Mouse (Mus musculus) G1E (cell line): ENCODE data around the gene Tmem138. TPM values are rescaled to one million over a fixed set of nuclear protein-coding genes. Genes with fewer than 3 reads are reported as not detected.

Experiments used
- ATAC-seq: 2 replicates; pipeline ENCODE4 v1.8.0; 2016; ENCODE audit warnings: mild to moderate bottlenecking; ENCODE audit not compliant: insufficient number of reproducible peaks, poor library complexity, low FRiP score, severe bottlenecking; ENCODE audit errors: extremely low read depth
- DNase-seq: peaks from one replicate; pipeline ENCODE4 v3.0.0; 2012; ENCODE audit warnings: low spot score
- H3K27me3 ChIP-seq: 2 replicates; pipeline ENCODE4 v1.6.1; 2012; ENCODE audit warnings: mild to moderate bottlenecking, low read length, inconsistent platforms; ENCODE audit not compliant: insufficient read depth
- H3K36me3 ChIP-seq: replicated peaks from 2 replicates; pipeline ENCODE3; 2012; ENCODE audit warnings: mild to moderate bottlenecking, inconsistent platforms
- H3K4me1 ChIP-seq: 2 replicates; pipeline ENCODE4 v1.6.1; 2012; ENCODE audit warnings: low read depth, low read length, inconsistent platforms, mixed read lengths; ENCODE audit not compliant: insufficient read depth
- H3K4me3 ChIP-seq: 2 replicates; pipeline ENCODE4 v1.5.1; 2012; ENCODE audit warnings: low read depth, mild to moderate bottlenecking, inconsistent platforms, low read length, moderate library complexity, mixed read lengths
- H3K9me3 ChIP-seq: replicated peaks from 2 replicates; pipeline ENCODE4 v1.6.1; 2012; ENCODE audit warnings: inconsistent platforms
- CTCF ChIP-seq: IDR thresholded peaks from 2 replicates; pipeline ENCODE4 v1.5.1; 2012; ENCODE audit warnings: low read depth, low read length, inconsistent platforms, mixed read lengths
- GATA1 ChIP-seq: IDR thresholded peaks from 2 replicates; pipeline ENCODE4 v1.6.1; 2012; ENCODE audit warnings: borderline replicate concordance, low read length, inconsistent platforms, mixed read lengths
- GATA2 ChIP-seq: IDR thresholded peaks from 2 replicates; pipeline ENCODE4 v1.6.1; 2012; ENCODE audit warnings: low read depth, low read length, inconsistent platforms, borderline replicate concordance
- POLR2AphosphoS5 ChIP-seq: IDR thresholded peaks from 2 replicates; pipeline ENCODE4 v1.6.1; 2012; ENCODE audit warnings: low read depth, low read length, inconsistent platforms; ENCODE audit not compliant: insufficient replicate concordance
- TAL1 ChIP-seq: conservative IDR thresholded peaks from 2 replicates; pipeline ENCODE4 v1.6.1; 2012; ENCODE audit warnings: low read depth, low read length, inconsistent platforms, mixed read lengths
- polyA plus RNA-seq: library from polyadenylated mRNA; stranded (reverse); fragments of >175 nt; gene quantifications from 2 replicates; pipeline ENCODE4 v1.2.3, GENCODE M21; 2012
- total RNA-seq, 2 experiments: library from RNA; stranded (forward) in 1 of 2; stranded (reverse) in 1 of 2; fragments of 200-1000 nt in 1 of 2; fragments of >200 nt in 1 of 2; fragmentation: Nextera tagmentation in 1 of 2; gene quantifications; 2 replicates each; pipeline ENCODE4 v1.2.3; 2014 to 2017

Gene Tmem138
- total and polyA plus RNA-seq, 3 experiments, result 5.0 to 50.1 (median 9.7) TPM

DNA sequence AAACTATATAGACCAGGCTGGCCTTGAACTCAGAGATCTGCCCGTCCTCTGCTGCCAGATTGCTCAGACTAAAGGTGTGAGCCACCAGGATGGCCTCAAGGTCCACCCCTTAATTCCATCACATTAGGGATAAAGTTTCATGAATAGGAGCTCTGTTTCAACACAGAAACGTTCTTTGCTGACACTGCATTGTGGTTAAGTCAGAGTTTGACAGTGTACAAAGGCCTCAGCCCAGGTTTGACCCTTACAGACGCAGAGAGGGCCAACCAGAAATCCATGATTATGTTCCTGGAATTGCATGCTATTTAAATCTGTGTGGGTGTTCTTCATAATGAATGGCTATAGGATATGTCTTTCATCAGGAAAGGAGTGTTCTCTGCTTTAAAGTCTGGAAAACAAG, 13.1 kb upstream of the Tmem138 start:
- DNase-seq, result no peak
- ATAC-seq, result no peak
- TF ChIP-seq GATA1 (no peak), TAL1 (no peak), CTCF (no peak), GATA2 (no peak)
- Histone ChIP-seq H3K36me3 (peaks cover 87% of the 10 kb centered on the region), H3K4me3 (no peak overlapping the region), H3K9me3 (no peaks in the 10 kb centered on the region), H3K27me3 (no peaks in the 10 kb centered on the region), H3K4me1 (peaks cover 8% of the 10 kb centered on the region; the same call in 1 of the 2 replicates)

DNA sequence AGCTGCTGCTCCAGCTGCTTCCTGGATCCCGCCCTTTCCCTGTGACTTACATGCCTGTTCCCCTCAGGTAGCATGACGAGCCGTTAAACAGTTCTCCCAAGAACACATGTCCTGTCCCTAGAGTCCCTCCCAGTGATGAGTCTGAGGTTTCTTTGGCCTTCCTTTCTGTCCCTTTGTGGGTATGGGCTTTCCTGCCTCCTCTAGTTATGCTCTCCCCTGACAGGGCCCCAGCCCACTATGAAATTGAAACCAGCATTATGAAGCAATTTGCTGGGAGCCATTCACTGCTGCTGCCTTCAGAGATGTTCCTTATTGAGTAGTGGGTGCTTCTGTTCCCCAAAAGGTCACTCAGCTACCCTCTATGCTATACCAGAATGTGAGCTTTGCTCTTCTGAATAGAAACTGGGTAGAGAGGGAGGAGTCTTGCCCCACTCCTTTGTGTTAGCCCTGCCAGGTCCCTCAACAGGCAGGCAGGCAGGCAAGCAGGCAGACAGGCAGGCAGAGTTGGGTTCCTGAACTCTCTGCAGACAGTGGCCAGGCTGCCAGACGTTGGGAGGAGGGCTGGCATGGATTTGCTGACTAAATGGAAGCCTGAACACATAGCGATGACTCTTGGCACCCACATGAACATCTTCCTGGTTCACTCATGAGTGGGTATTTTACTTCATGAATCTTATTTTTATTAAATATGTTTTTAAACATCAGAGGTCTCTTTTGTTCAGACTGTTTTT, 12.1 kb upstream of the Tmem138 start:
- no peaks in the 10 kb centered on the region for H3K9me3 ChIP-seq
- TF ChIP-seq CTCF (no peak), POLR2AphosphoS5 (no peak), GATA1 (no peak), GATA2 (no peak), TAL1 (no peak)
- H3K4me1 ChIP-seq, result peaks cover 8% of the 10 kb centered on the region; the same call in 1 of the 2 replicates
- no peak overlapping the region for H3K4me3 ChIP-seq
- no peaks in the 10 kb centered on the region for H3K27me3 ChIP-seq
- peaks cover 85% of the 10 kb centered on the region for H3K36me3 ChIP-seq
- ATAC-seq (no peak), DNase-seq (no peak)

DNA sequence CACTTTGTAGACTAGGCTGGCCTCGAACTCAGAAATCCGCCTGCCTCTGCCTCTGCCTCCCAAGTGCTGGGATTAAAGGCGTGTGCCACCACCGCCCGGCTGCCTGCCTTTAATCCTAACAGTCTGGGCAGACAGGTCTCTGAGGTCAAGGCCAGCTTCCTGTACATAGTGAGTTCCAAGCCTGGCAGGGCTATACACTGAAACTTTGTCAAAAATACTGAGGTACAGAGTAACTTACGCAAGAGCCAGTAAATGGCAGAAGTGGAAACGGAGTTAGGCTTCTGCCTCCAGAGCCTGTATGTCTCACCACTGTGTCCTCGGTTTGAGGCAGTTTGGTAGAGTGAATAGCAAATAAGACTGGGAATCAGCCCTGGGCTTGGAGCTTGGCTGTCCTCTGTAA, 10.1 kb upstream of the Tmem138 start:
- ATAC-seq (no peak), DNase-seq (no peak)
- Histone ChIP-seq H3K4me1 (peaks cover 8% of the 10 kb centered on the region; the same call in 1 of the 2 replicates), H3K9me3 (no peaks in the 10 kb centered on the region), H3K27me3 (no peaks in the 10 kb centered on the region), H3K36me3 (peaks cover 80% of the 10 kb centered on the region), H3K4me3 (no peak overlapping the region)
- no peak for TF ChIP-seq TAL1
- TF ChIP-seq POLR2AphosphoS5, result no peak
- no peak for TF ChIP-seq GATA1
- no peak for TF ChIP-seq CTCF
- TF ChIP-seq GATA2, result no peak

DNA sequence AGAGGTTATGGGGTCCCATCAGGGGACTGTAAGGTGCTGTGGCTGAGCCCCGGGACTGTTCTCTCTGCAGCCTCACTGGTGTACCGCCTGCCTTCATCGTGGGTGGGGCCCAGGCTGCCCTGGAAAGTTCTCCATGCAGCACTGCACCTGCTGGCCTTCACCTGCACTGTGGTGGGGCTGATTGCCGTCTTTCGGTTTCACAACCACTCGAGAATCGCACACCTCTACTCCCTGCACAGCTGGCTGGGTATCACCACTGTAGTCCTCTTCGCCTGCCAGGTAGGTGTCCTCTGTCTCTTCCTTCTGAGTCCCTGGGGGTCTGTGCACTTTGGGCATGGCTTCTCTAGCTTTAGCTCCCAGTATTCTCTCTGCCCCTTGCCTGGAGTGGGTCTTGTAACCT, 8.0 kb upstream of the Tmem138 start:
- H3K27me3 ChIP-seq, result no peaks in the 10 kb centered on the region
- H3K4me3 ChIP-seq, result no peak overlapping the region
- ATAC-seq (no peak), DNase-seq (no peak)
- peaks cover 20% of the 10 kb centered on the region for H3K4me1 ChIP-seq
- no peak for TF ChIP-seq CTCF
- TF ChIP-seq POLR2AphosphoS5, result no peak
- no peak for TF ChIP-seq TAL1
- TF ChIP-seq GATA2, result no peak
- H3K36me3 ChIP-seq, result peaks cover 79% of the 10 kb centered on the region
- no peaks in the 10 kb centered on the region for H3K9me3 ChIP-seq

DNA sequence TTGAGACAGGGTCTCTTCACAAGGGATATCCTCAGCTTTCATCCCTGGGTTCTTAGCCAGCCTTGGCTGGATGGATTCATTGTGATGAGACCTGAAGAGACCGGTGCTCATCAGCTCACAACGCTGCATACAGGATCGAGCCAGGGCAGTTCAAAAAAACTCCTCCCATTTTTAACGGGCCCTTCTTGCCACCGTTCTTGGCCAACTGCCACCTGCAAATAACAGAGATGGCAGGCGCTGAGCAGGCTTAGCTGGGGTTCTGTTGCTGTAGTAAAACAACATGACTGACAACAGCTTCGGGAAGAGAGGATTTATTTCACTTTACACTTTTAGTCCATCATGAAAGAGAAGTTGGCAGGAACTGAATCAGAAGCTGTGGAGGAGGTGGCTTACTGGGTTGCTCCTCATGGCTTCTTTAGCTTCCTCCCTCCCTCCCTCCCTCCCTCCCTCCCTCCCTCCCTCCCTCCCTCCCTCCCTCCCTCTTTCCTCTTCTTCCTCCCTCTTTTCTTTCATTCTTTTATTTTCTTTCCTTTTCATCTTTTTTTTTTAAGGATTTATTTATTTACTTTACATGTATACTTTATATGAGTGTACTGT, 6.5 kb upstream of the Tmem138 start:
- peaks cover 77% of the 10 kb centered on the region for H3K36me3 ChIP-seq
- H3K4me1 ChIP-seq, result peaks cover 21% of the 10 kb centered on the region
- no peaks in the 10 kb centered on the region for H3K9me3 ChIP-seq
- no peak overlapping the region for H3K4me3 ChIP-seq
- no peak for TF ChIP-seq CTCF
- no peak for TF ChIP-seq TAL1
- no peak for TF ChIP-seq POLR2AphosphoS5
- TF ChIP-seq GATA2, result no peak
- no peak for TF ChIP-seq GATA1
- DNase-seq (no peak), ATAC-seq (no peak)
- no peaks in the 10 kb centered on the region for H3K27me3 ChIP-seq

DNA sequence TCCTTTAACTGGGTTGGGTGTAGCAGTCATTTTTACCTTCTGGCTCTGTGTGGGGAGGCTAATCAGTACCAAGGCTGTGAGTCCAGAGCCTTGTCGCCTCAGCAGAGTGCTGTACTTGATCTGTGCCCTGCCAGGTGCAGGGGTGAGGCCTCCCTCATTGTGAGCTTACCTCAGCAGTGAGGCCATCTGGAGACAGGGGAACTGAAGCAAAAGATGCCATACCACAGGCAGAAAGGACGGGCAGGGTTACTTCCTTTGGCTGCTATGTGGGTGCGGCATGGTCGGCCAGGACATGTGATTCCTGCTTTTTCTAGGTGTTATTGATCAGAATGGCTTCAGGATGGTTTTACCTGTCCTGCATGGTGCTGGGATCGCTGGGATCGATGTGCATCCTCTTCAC, 4.8 kb upstream of the Tmem138 start:
- H3K9me3 ChIP-seq, result no peaks in the 10 kb centered on the region
- no peak overlapping the region; the same call in 1 of the 2 replicates for H3K4me3 ChIP-seq
- H3K4me1 ChIP-seq, result peaks cover 32% of the 10 kb centered on the region
- TF ChIP-seq CTCF, result no peak
- TF ChIP-seq GATA2, result no peak
- TF ChIP-seq TAL1, result no peak
- no peak for TF ChIP-seq POLR2AphosphoS5
- no peak for TF ChIP-seq GATA1
- DNase-seq (no peak), ATAC-seq (no peak)
- H3K36me3 ChIP-seq, result peaks cover 64% of the 10 kb centered on the region
- H3K27me3 ChIP-seq, result no peaks in the 10 kb centered on the region
